Mouse (Mus musculus) heart, adult 8-10 months (tissue): ENCODE data around the gene Rad51c. TPM values are rescaled to one million over a fixed set of nuclear protein-coding genes. Genes with fewer than 3 reads are reported as not detected.
A peak's percentile ranks its signal among the peaks of the same experiment; 100 is the strongest.
"Not testable (repeated sequence)": the region's sequence is repeated elsewhere in the genome, so short reads cannot be mapped to it uniquely, and the experiment has no call there.

Experiments
- DNase-seq: peaks from one replicate; pipeline ENCODE4 v3.0.0; 2022; ENCODE audit warnings: low spot score
- total RNA-seq, 4 experiments: library from RNA; stranded (reverse); gene quantifications; 2 replicates each; pipeline ENCODE4 v1.2.4; 2022

Gene Rad51c
- 1 to 10 TPM in 2 of 4 experiments, under 1 TPM in 2; 0.72 to 2.0 (median 1.2) TPM for total RNA-seq

DNA sequence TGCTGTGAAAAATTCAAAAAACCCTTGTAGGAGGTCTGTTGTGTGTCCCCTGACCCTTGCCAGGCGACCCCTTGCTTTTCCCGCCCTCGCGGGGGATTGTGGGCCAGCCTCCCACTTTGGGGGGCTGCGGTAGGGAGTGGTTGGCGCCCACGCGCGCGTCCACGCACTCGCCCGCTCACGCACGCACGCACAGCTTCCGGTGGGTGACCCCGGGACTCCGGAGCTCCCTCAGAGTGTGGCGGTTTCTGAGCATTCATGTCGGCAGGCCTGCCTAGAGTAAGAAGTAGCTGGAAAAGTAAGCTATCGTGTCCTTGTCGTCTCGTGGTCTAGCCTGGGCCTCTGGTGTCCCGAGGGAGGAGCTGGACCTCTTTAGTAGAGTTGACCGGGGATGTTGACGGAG lies at the start of gene Rad51c, which contains the start of gene Tex14:
TSS of gene Rad51c (minus strand) at position 79 of the 400 bp plus-strand sequence.
TSS of gene Tex14 (plus strand) at position 190 of the 400 bp plus-strand sequence.
- no peak for DNase-seq

DNA sequence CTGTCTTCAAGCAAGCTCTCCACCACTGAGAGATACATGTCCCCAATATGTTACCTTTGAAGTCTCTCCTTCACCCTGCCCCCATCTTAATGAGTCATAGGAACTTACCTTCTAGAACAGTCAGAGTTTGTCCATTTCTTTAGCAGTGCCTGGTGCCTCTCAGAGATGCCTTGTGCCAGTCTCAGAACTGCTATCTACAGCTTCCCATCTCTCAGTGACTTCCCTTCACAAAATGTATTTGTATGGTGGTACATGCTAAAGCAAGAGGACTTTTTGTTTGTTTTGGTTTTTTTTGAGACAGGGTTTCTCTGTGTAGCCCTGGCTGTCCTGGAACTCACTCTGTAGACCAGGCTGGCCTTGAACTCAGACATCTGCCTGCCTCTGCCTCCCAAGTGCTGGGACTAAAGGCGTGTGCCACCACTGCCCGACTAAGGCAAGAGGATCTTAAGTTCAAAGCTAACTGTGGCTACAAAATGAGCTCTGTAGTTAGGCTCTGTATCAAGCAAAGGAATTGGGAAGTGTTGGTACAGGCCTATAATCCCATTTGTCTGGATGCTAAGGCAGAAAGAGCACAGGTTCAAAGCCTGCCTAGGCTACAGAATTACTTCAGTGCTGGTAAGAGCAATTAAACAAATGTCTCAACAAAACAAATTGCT lies 49.4 kb upstream of the Rad51c start:
- DNase-seq: no peak

DNA sequence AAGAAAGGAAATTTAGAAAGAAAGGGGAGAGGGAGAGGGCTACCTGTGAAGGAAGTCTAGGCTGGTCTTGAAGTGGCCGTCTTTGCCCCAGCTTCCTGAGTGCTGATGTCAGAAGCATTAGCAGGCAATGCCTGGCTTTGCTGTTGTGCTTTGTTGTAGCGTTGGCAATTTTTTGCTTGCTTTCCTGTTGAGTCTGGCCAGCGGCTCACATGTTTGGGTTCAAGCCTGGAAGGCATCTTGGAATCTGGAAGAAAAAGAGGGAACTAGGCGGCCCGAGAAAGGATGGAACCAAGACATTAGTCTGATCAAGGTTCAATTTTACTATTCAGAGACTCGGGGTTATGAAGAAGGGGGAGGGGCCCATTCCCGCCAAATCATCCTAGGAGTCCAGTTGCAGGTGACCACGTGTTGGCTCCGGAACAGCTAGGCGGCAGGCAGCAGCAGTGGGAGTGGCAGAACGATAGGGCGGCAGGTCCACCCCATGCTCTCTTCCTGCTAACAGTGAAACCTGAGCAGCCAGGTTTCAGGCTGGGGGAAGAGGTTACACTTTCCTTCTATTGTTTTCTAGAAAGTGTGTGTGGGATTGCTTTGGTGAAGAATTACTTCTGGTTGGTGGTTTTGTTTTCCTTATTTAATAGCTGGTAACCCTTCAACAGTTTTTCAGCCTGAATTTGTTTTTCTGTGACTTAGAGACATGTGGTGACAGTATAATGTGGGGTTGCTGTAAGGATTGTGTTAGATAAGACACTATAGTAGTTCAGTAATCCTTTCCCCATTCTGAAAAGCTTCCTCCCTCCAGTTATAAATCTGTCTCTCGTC lies 48.7 kb upstream of the Rad51c start:
- no peak for DNase-seq

DNA sequence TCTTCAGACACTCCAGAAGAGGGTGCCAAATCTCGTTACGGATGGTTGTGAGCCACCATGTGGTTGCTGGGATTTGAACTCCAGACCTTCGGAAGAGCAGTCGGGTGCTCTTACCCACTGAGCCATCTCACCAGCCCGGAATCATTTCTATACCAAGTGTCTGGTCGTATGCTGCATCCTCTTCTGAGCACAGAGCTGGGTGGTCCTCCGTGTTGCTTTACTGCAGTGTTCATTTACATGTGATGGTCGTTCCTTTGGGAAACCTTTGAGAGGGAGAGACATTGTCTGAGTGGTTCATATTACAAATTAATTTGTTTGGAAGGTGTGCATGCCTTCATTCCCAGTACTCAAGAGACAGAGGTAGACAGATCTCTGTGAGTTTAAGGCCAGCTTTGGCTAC lies 48.0 kb upstream of the Rad51c start:
- not testable (repeated sequence) for DNase-seq

DNA sequence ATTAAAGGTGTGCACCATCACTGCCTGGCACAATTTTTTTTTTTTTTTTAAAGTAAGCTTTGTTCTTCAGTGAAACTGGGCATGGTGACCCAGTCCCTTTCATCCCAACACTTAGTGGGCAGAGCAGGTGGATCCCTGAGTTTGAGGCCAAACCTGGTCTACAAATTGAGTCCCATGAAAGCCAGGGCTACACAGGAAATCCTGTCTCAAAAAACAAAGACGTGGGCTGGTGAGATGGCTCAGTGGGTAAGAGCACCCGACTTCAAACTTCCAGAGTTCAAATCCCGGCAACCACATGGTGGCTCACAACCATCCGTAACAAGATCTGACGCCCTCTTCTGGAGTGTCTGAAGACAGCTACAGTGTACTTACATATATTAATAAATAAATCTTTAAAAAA lies 45.1 kb upstream of the Rad51c start:
- DNase-seq: not testable (repeated sequence)

DNA sequence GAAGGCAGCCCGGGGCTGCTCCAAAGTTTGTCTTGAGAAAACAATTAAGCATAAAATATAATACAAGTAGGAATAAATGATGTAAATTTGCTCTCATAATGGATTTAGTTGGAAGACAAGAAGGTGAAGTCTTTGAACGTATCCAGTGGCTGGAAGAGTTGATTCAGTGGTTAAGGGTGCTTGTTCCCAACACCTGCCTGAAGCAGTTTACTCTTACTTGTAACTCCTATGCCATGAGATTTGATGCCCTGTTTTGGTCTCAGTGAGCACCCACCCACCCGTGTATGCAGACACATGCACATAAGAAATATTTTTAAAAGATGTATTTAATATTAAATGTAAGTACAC lies 44.4 kb upstream of the Rad51c start:
- no peak for DNase-seq

DNA sequence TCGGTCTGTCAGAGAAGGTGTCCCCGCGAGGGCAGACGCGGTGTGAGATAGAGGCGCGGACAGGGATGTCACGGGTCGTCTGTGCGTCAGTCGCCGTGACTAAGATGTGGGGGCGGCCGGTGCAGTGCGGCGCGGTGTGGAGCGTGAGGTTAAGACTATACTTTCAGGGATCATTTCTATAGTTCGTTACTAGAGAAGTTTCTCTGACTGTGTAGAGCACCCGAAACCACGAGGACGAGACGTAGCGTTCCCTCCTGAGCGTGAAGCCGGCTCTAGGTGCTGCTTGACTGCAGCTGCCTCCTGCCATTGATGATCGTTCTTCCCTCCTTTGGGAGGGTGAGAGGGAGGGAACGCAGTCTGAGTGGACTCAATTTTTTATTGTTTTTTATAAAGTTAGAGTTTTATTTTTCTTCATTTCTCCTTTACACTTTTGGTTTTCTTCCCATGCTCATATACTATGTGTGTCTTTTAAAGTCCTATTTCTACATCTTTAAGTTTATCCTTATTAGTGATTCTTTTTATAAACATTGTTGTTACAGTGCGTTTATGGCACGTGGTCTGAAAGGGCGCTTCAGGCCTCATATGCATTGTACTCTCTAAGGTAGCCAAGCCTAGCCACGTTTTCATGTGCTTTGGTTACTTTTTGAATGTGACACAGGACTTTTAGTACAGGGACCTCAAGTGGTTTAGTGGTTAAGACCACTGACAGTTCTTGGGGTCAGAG lies 43.9 kb upstream of the Rad51c start:
- DNase-seq: not testable (repeated sequence)

DNA sequence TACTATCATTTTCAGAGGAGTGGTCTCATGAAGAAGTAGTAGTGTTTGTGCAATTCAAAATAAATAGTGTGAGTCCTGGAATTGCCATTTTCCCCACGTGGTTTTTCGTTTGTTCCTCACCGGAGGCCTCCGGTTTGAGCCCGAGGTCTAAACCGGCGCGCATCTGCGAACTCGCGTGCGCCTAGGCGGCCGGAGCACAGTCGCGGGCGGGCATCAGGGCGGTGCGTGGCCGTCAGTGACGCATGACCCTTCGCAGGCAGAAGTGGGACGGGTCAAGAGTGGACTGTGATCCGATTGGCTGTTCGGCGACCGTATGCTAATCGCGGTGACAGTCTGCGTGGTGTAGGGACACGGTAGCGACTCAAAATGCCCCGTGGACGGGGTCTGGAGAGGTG lies 43.3 kb upstream of the Rad51c start:
- DNase-seq: peak; percentile 97

DNA sequence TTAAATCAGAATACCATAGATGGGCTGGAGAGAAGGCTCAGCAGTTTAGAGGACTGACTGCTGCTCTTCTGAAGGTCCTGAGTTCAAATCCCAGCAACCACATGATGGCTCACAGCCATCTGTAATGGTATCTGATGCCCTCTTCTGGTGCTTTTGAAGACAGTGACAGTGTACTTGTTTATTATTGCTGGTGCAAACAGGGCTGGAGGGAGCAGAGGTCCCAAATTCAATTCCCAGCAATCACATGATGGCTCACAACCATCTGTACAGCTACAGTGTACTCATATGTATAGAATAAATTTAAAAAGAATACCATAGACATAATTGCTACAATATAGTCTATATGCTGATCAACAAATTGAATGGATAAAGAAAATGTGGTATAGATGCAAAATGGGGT lies 42.7 kb upstream of the Rad51c start:
- no peak for DNase-seq

DNA sequence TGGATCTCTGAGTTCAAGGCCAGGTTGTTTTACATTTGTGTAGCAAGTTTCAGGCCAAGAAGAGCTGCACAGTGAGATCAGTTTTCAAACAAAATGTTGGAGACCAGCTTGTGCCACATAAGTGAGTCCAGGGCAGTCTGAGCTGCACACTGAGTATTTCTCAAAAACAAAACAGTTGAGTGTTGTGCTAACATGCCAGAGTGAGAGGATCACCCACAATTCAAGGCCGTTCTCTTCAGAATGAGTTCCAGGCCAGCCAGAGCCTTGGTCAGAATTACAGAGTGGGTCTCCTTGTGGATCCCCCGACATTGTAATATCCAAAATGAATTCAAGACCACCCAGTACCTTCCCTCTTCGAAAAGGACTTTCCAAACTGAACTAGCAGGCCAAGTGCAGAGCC lies 41.4 kb upstream of the Rad51c start:
- DNase-seq: no peak

DNA sequence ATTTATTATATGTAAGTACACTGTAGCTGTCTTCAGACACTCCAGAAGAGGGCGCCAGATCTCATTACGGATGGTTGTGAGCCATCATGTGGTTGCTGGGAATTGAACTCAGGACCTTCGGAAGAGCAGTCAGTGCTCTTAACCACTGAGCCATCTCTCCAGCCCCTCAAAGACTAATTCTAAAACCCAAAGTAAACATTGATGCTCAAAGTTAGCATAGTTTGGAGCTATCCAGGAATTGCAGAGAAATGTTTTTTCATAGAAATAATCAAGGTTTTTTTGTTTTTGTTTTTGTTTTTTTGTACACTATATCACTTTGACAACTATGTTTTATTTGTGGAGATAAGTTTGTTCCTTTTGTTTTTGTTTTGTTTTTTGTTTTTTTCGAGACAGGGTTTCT lies 40.8 kb upstream of the Rad51c start:
- not testable (repeated sequence) for DNase-seq

DNA sequence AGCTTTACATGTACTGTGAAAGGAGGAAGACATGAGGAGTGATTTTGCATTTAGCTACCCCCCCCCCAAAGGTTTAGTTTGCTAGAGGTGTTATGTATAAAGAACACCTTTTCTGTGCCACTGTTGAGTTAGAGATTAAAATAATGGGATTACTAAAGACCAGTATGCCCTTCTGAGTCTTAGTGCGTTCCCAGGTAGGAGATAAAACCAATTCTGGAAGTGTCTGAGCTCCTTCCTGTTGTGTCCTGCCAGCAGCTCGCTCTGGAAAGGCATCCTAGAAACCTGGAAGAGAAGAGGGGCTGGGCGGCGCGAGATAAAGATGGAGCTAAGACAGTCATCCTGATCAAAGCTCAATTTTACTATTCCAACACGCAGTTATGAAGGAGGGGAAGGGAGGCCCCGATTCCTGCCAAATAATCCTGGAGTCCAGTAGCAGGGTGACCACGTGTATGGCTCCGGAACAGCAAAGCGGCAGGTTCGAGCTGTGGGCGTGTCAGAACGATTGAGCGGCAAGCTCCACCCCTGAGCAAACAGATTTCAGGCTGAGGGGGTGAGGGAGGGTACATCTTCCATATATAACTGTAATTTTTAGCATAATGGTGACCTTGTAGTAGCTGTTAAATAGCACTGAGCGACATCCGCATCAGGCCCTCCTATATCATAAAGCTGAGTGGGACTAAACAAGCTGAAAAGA lies 40.1 kb upstream of the Rad51c start:
- no peak for DNase-seq

DNA sequence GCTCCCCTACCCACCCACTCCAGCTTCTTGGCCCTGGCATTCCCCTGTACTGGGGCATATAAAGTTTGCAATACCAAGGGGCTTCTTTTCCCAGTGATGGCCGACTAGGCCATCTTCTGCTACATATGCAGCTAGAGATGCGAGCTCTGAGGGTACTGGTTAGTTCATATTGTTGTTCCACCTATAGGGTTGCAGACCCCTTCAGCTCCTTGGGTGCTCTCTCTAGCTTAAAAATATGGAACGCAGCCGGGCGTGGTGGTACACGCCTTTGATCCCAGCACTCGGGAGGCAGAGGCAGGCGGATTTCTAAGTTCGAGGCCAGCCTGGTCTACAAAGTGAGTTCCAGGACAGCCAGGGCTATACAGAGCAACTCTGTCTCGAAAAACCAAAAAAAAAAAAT lies 39.3 kb upstream of the Rad51c start:
- not testable (repeated sequence) for DNase-seq

DNA sequence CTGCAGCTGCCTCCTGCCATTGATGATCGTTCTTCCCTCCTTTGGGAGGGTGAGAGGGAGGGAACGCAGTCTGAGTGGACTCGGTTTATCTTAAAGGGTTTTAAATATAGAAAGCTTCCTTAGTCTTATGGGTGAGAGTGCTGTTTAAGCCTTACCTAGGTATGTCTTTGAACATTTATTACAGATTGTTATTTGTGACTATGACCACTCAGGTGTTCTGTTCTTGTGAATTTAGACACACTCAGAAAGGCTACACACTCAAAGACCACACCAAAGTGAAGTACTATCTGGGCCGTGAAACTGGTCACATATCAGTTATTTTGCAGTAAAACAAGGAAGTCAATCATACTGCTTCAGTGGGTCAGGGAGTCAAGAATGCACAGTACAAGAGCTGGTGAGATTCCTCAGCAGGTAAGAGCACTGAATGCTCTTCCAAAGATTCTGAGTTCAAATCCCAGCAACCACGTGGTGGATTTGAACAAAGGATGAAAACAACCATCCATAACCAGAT lies 38.7 kb upstream of the Rad51c start:
- DNase-seq: peak; percentile 58

DNA sequence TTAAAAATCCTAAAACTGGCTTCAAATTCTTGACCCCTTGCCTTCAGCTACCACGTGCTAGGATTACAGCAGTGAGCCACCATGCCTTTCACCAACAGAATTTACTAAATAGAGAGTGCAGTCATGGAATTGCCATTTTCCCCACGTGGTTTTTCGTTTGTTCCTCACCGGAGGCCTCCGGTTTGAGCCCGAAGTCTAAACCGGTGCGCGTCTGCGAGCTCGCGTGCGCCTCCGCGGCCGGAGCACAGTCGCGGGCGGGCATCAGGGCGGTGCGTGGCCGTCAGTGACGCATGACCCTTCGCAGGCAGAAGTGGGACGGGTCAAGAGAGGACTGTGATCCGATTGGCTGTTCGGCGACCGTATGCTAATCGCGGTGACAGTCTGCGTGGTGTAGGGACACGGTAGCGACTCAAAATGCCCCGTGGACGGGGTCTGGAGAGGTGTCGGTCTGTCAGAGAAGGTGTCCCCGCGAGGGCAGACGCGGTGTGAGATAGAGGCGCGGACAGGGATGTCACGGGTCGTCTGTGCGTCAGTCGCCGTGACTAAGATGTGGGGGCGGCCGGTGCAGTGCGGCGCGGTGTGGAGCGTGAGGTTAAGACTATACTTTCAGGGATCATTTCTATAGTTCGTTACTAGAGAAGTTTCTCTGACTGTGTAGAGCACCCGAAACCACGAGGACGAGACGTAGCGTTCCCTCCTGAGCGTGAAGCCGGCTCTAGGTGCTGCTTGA lies 38.1 kb upstream of the Rad51c start:
- peak; percentile 81 for DNase-seq

DNA sequence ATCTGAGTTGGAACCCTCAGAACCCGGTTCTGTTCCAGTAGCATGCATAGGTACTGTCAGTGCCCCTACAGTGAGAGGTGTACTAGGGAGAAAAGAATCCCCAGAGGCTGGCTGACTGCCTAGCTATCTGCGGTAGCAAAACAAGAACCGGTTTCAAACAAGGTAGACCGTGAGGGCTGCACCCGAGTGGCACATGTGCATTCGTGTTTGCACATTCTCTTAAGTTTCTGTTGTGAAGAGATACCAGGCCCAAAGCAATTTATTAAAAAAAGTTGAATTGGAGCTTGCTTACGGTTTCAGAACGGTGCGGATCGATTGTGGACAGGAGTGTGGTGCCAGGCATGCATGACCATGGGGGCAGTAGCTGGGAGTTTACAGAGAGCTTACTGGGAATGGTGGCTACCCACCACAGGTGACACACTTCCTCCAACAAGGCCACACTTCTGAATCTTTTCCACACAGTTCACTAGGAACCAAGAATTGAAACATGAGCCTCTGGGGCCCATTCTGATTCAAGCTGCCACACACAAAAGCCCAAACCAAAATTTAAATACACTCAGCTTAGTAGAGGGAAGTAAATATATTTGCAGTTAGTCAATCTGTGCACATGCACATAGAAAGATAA lies 35.2 kb upstream of the Rad51c start:
- DNase-seq: no peak

DNA sequence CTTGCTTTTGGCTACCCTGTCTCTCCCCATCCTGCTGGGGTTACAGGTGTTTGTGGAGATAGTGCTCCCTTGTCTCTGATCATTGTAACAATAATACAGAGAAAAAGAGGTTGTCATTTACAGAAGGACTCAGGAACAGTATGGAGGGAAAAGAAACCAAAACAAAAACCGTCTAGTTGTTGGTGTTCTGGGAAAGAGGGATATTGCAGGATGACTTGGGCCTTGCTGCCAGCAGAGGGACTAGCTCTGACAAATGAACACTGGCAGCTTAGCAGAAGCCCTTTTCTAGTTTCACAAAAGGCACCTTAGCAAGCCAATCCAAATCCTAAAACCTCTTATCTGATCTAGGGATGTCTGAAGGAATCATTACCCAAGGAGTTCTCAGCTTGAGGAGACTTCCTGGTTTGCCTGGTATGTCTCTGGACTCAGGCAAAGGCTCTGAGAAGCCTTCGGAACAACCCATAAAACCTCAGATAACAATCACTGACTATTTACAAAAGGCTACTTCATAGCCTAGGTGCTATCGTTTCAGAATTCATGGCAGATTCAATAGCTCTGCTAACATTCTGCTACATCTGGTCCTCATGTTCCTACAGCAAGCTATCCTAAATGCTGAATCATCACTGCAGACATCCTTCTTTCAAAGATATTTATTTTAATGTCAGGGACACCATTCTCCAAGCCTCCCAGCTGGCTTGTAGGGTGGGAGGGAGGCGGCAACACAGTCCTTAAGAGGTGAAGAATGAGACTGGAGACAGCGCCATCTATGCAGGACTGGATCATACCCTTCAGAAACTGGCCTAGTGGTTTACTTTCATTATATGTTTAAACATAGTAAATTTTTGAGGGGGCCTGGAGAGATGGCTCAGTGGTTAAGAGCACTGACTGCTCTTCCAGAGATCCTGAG lies 31.8 kb upstream of the Rad51c start:
- DNase-seq: no peak

DNA sequence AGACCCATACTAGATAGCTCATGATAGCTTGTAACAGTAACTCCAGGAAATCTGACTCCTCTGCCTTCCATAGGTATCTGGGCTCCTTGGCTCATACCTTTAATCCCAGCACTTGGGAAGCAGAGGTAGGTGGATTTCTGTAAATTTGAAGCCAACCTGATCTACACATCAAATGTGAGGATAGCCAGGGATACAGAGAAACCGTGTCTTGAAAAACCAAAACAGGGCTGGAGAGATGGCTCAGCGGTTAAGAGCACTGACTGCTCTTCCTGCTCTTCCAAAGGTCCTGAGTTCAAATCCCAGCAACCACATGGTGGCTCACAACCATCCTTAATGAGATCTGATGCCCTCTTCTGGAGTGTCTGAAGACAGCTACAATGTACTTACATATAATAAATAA lies 30.4 kb upstream of the Rad51c start:
- DNase-seq: not testable (repeated sequence)

DNA sequence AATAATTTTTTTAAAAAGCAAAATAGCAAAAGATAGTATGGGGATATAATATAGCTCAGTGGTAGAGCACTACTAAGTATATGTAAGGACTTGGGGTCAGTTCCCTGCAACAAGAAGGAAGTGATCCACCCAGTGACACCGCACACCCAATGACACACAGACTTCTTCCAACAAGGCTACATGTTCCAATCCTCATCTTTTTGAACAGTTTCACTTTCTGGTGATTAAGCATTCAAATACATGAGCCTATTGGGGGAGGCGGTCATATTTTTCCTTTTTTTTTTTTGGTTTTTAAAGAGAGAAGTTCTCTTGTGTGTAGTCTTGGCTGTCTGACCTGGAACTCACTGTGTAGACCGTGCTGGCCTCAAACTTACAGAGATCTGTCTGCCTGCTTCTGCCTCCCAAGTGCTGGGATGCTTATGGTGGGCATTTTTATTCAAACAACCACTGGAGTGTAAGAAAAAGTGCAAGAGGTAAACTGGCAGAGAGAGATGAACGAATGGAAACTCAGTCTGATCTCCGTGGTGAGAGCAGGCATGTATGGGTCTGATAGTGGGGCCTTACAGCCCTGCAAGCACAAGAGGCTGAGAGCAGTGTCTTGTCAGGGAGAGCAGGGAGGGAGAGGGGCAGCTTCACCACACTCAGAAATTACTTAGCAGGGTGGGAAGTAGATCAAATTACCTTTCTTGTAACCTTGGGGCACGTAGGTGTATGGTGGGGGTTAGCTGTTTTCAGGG lies 28.3 kb upstream of the Rad51c start:
- DNase-seq: no peak
